27 mouse cellular contexts compared by ENCODE assay signal in the genomic region with DNA sequence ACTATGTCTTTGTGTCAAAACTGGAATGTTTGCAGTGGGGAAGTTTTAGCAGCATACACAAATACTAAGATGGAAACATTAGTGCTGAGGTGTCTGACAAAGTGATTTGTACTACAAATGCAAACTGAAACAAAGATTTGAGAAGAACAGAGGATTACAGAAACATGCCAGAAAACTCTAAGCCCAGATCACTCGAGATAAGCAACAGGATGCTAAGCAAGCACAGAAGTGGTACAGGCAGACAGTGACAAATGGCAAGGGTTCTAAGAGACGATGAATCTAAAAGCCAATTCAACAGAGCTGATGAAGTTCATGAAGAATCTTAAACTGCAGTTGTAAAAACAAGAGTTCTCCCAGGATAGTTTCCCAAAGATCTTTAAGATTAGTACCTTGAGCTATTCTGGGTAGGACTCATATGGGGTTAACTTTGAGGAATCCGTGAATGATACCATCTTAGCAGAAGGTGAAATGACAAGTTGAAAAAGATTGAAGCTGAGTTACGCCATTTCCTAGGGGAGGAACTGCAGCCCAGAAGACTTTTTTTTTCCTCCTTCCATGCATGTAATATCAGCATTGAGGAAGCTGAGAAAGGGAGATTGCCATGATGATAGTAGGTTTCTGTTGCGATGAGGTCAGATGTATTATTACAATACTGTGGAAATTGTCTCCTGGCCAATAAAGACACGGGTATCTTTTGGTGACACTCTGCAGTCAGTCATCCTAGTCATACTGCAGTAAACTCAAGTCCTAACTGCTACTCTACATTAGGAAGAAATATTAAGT. TPM values are rescaled to one million over a fixed set of nuclear protein-coding genes. Genes with fewer than 3 reads are reported as not detected.
DNase-seq lines count a peak whose midpoint lies in the region; ATAC-seq and TF ChIP-seq lines count a peak whose summit lies in the region.
"Had no signal": no experiment of that assay in that cellular context is flagged by ENCODE, and none has a peak within 500 bp of the region (broad histone marks: within the 10 kb centered on the region; RNA-seq: fewer than 3 reads in every experiment).

No protein-coding gene starts in this region.

- no peak for TF ChIP-seq CTCF in MEL (IDR thresholded peaks at IDR 0.05 in 2 of 3, conservative IDR thresholded peaks at IDR 0.05 in 1 of 3; ENCODE audit: control insufficient read depth in 1 of 3, insufficient read depth in 1 of 3, low read depth in 2 of 3, low read length in 3 of 3, poor library complexity in 1 of 3, severe bottlenecking in 1 of 3)
- no peak for TF ChIP-seq CTCF in gastrocnemius, adult 2 months (IDR thresholded peaks at IDR 0.05)

- no peak for TF ChIP-seq EP300 in MEL (IDR thresholded peaks at IDR 0.05; ENCODE audit: low read depth in 1 of 2, low read length in 2 of 2)

- no peaks in the 10 kb centered on the region; a peak in 1 of 4 replicates for H3K36me3 ChIP-seq in MEL (ENCODE audit: control insufficient read depth in 1 of 2, insufficient read depth in 2 of 2, low read length in 2 of 2)
- no peaks in the 10 kb centered on the region for H3K36me3 ChIP-seq in forebrain, embryonic 16.5 days (ENCODE audit: control insufficient read depth, insufficient read depth)

- no peak for TF ChIP-seq POLR2A in MEL (IDR thresholded peaks at IDR 0.05; ENCODE audit: control insufficient read depth in 1 of 2, insufficient read depth in 1 of 2, low read depth in 1 of 2, low read length in 2 of 2, poor library complexity in 1 of 2)

- H3K4me1 ChIP-seq in MEL (ENCODE audit: control insufficient read depth in 1 of 2, insufficient read depth in 2 of 2, low read length in 2 of 2) = no peaks in the 10 kb centered on the region
- H3K4me1 ChIP-seq in forebrain, embryonic 16.5 days (replicated peaks; ENCODE audit: control insufficient read depth, insufficient read depth, low read length) = no peaks in the 10 kb centered on the region
- H3K4me1 ChIP-seq: forebrain, embryonic 15.5 days; heart, embryonic 12.5 days; heart, embryonic 15.5 days; hindbrain, embryonic 10.5 days; hindbrain, embryonic 13.5 days had no signal

- H3K4me3 ChIP-seq in MEL (ENCODE audit: control insufficient read depth in 1 of 2, insufficient read depth in 1 of 2, low read depth in 2 of 2, low read length in 2 of 2) = no peak overlapping the region
- no peak overlapping the region for H3K4me3 ChIP-seq in gastrocnemius, adult 2 months
- no peak overlapping the region for H3K4me3 ChIP-seq in forebrain, embryonic 16.5 days (replicated peaks; ENCODE audit: low read length)
- H3K4me3 ChIP-seq: forebrain, embryonic 15.5 days; heart, embryonic 12.5 days; heart, embryonic 15.5 days; hindbrain, embryonic 10.5 days; hindbrain, embryonic 13.5 days had no signal

- WGBS in forebrain, embryonic 16.5 days = 87% methylated on average over 6 of the region's 6 CpGs

- no peak overlapping the region for H3K9ac ChIP-seq in MEL (ENCODE audit: control insufficient read depth, low read depth, low read length, poor library complexity, severe bottlenecking)
- no peak overlapping the region for H3K9ac ChIP-seq in forebrain, embryonic 16.5 days (replicated peaks; ENCODE audit: low read depth, low read length)
- H3K9ac ChIP-seq: forebrain, embryonic 15.5 days; heart, embryonic 12.5 days; heart, embryonic 15.5 days; hindbrain, embryonic 13.5 days had no signal

- intact Hi-C loops in gastrocnemius, adult 2 months (cut with DNase I) = no loop called here

- no peak overlapping the region for H3K4me2 ChIP-seq in forebrain, embryonic 16.5 days (ENCODE audit: low read length)
- H3K4me2 ChIP-seq: forebrain, embryonic 15.5 days; heart, embryonic 12.5 days; heart, embryonic 15.5 days; hindbrain, embryonic 13.5 days had no signal

- TF ChIP-seq RAD21 in MEL (IDR thresholded peaks at IDR 0.05; ENCODE audit: low read depth, low read length) = no peak

- H3K27ac ChIP-seq in MEL (ENCODE audit: control insufficient read depth, low read depth, low read length) = no peak overlapping the region
- no peak overlapping the region for H3K27ac ChIP-seq in gastrocnemius, adult 2 months
- H3K27ac ChIP-seq in forebrain, embryonic 16.5 days (ENCODE audit: low read length) = no peak overlapping the region
- H3K27ac ChIP-seq: forebrain, embryonic 15.5 days; heart, embryonic 15.5 days; hindbrain, embryonic 10.5 days; hindbrain, embryonic 13.5 days had no signal

- no peaks in the 10 kb centered on the region for H3K27me3 ChIP-seq in MEL (ENCODE audit: control insufficient read depth in 1 of 2, insufficient read depth in 2 of 2, low read length in 2 of 2)
- H3K27me3 ChIP-seq in forebrain, embryonic 16.5 days (replicated peaks; ENCODE audit: control insufficient read depth, insufficient read depth, low read length) = no peaks in the 10 kb centered on the region
- H3K27me3 ChIP-seq: CH12.LX; forebrain, embryonic 15.5 days; heart, embryonic 12.5 days; heart, embryonic 15.5 days; hindbrain, embryonic 13.5 days had no signal

- peak; percentile 99 for ATAC-seq in granulocyte monocyte progenitor cell, adult 5-6 weeks (replicated peaks; ENCODE audit: poor library complexity, severe bottlenecking)
- peak; percentile 98 for ATAC-seq in megakaryocyte progenitor cell, adult 5-6 weeks (replicated peaks; ENCODE audit: poor library complexity)
- ATAC-seq in forebrain, embryonic 16.5 days = no peak
- ATAC-seq: forebrain, embryonic 15.5 days; hindbrain, embryonic 16.5 days; intestine, embryonic 16.5 days had no signal

- H3K79me2 ChIP-seq in MEL (ENCODE audit: control insufficient read depth, insufficient read depth, low read length, poor library complexity) = no peaks in the 10 kb centered on the region

- H3K9me3 ChIP-seq in MEL (replicated peaks; ENCODE audit: insufficient read depth, low read length) = no peaks in the 10 kb centered on the region
- H3K9me3 ChIP-seq in forebrain, embryonic 16.5 days (ENCODE audit: control insufficient read depth, low read length) = no peaks in the 10 kb centered on the region
- H3K9me3 ChIP-seq: G1E; heart, embryonic 12.5 days; heart, embryonic 15.5 days; hindbrain, embryonic 13.5 days had no signal

- peak; percentile 18 for DNase-seq in MEL (ENCODE audit: low read depth, low spot score)
- no peak for DNase-seq in gastrocnemius, adult 2 months
- no peak for DNase-seq in right cerebral cortex, postnatal 36 days (ENCODE audit: low spot score in 2 of 2)
- DNase-seq: adrenal gland, adult 8-10 months; adrenal gland, postnatal 25 days; cerebellum, adult 11-12 months; cerebellum, adult 8-10 months; cerebellum, postnatal 10 days; cerebellum, postnatal 36 days; gastrocnemius, postnatal 10 days; gastrocnemius, postnatal 36 days; heart, adult 18-20 months; heart, postnatal 10 days; heart, postnatal 36 days; kidney, adult 18-20 months had no signal

TF ChIP-seq in MEL, 35 proteins besides CTCF, POLR2A, EP300 and RAD21:
- no peak for TF ChIP-seq SIN3A (IDR thresholded peaks at IDR 0.05; ENCODE audit: low read length)
- TF ChIP-seq TCF12 (IDR thresholded peaks at IDR 0.05; ENCODE audit: low read depth, low read length) = no peak
- no peak for TF ChIP-seq GABPA (IDR thresholded peaks at IDR 0.05; ENCODE audit: low read depth, low read length)
- no peak for TF ChIP-seq NELFE (IDR thresholded peaks at IDR 0.05; ENCODE audit: low read depth, low read length)
- no peak for TF ChIP-seq ZC3H11A (IDR thresholded peaks at IDR 0.05; ENCODE audit: low read depth, low read length)
- TF ChIP-seq MXI1 (IDR thresholded peaks at IDR 0.05; ENCODE audit: low read depth, low read length) = no peak

RNA-seq across cellular contexts. Expression of a gene that starts 9.5 kb away (rescaled TPM):
- total RNA-seq in MEL (2012; rRNA removed) = 1.7 and 2.2 TPM in 2 replicates
- 1 to 10 TPM in 1 of 2 experiments, not detected in 1; 1.4 TPM for polyA plus RNA-seq in MEL (2012; ENCODE audit: insufficient read depth in 1 of 2, insufficient read length in 2 of 2, low read depth in 1 of 2, low replicate concordance in 2 of 2, missing spikeins in 1 of 2)
- 2.3 and 4.8 TPM in 2 replicates for total RNA-seq in granulocyte monocyte progenitor cell, adult 5-6 weeks (2014; fragmentation: Nextera tagmentation)
- total RNA-seq in granulocyte monocyte progenitor cell, adult 5-6 weeks (2017) = 1.6 and 3.8 TPM in 2 replicates
- 4.3 and 5.6 TPM in 2 replicates for total RNA-seq in megakaryocyte progenitor cell, adult 5-6 weeks (2015)
- total RNA-seq in megakaryocyte progenitor cell, adult 5-6 weeks (2017) = 3.1 and 3.9 TPM in 2 replicates
- 1 to 10 TPM; 4.7 to 5.7 TPM for total RNA-seq in gastrocnemius, adult 2 months (2021)
- polyA plus RNA-seq in forebrain, embryonic 16.5 days (2015; fragmentation: Nextera tagmentation; extraction: Ambion mirVana) = 9.5 and 9.9 TPM in 2 replicates

RNA-seq across cellular contexts. Expression of a gene that starts 9.9 kb away (rescaled TPM):
- total RNA-seq in MEL (2012; rRNA removed) = 58.6 and 73.1 TPM in 2 replicates
- polyA plus RNA-seq in MEL (2012; ENCODE audit: insufficient read depth in 1 of 2, insufficient read length in 2 of 2, low read depth in 1 of 2, low replicate concordance in 2 of 2, missing spikeins in 1 of 2) = 10 to 100 TPM in 1 of 2 experiments, not detected in 1; 39.2 TPM
- total RNA-seq in granulocyte monocyte progenitor cell, adult 5-6 weeks (2014; fragmentation: Nextera tagmentation) = 30.7 and 35.0 TPM in 2 replicates
- 24.6 and 28.7 TPM in 2 replicates for total RNA-seq in granulocyte monocyte progenitor cell, adult 5-6 weeks (2017)
- 49.4 and 49.9 TPM in 2 replicates for total RNA-seq in megakaryocyte progenitor cell, adult 5-6 weeks (2015)
- 23.9 and 27.8 TPM in 2 replicates for total RNA-seq in megakaryocyte progenitor cell, adult 5-6 weeks (2017)
- total RNA-seq in gastrocnemius, adult 2 months (2021) = 10 to 100 TPM; 11.1 to 13.6 TPM
- 35.7 and 40.8 TPM in 2 replicates for polyA plus RNA-seq in forebrain, embryonic 16.5 days (2015; fragmentation: Nextera tagmentation; extraction: Ambion mirVana)

RNA-seq across cellular contexts. Expression of a gene that starts 57.2 kb away (rescaled TPM):
- 29.4 and 35.2 TPM in 2 replicates for total RNA-seq in MEL (2012; rRNA removed)
- 10 to 100 TPM in 1 of 2 experiments, not detected in 1; 30.4 TPM for polyA plus RNA-seq in MEL (2012; ENCODE audit: insufficient read depth in 1 of 2, insufficient read length in 2 of 2, low read depth in 1 of 2, low replicate concordance in 2 of 2, missing spikeins in 1 of 2)
- total RNA-seq in granulocyte monocyte progenitor cell, adult 5-6 weeks (2014; fragmentation: Nextera tagmentation) = 11.5 and 16.1 TPM in 2 replicates
- total RNA-seq in granulocyte monocyte progenitor cell, adult 5-6 weeks (2017) = 27.0 and 33.5 TPM in 2 replicates
- total RNA-seq in megakaryocyte progenitor cell, adult 5-6 weeks (2015) = 19.0 and 22.5 TPM in 2 replicates
- total RNA-seq in megakaryocyte progenitor cell, adult 5-6 weeks (2017) = 27.9 and 30.9 TPM in 2 replicates
- total RNA-seq in gastrocnemius, adult 2 months (2021) = 10 to 100 TPM; 29.4 to 36.8 TPM
- 62.0 and 65.3 TPM in 2 replicates for polyA plus RNA-seq in forebrain, embryonic 16.5 days (2015; fragmentation: Nextera tagmentation; extraction: Ambion mirVana)
